Mouse (Mus musculus): ENCODE data around the gene Ltb4r2. TPM values are rescaled to one million over a fixed set of nuclear protein-coding genes. Genes with fewer than 3 reads are reported as not detected.

Gene Ltb4r2
- total and polyA plus RNA-seq, 3 experiments: 0.04 to 0.05 TPM; not detected in 1

DNA sequence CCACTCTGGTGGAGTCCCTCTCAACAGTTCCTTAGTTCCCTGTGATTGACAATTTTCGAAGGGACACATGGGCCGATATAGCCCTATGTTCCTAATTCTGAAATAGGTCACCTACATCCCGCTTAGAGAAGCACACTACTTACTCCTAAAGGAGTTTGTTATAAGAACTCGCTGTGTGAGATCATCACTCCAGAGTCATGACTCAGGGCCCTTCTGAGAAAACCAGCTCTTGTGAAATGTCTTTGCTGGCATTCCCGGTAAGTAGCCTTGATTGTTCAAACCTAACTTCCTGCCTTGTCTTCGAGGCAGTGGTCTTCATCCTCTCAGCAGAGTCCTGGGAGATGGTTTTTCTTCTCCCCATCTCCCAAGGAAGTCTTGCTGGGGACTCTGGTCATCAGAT is 7.3 kb downstream of the Ltb4r2 start:
- Histone ChIP-seq H3K79me2 (replicated peaks; ENCODE audit: control insufficient read depth, extremely low read depth, insufficient read depth, poor library complexity, severe bottlenecking) (no peaks in the 10 kb centered on the region), H3K4me3 (replicated peaks in 1 of 3; ENCODE audit: low read depth in 2 of 3, low read length in 2 of 3, poor library complexity in 1 of 3) (no peak overlapping the region), H3K4me1 (ENCODE audit: control insufficient read depth in 1 of 2, insufficient read depth in 2 of 2) (peaks cover 8 to 20% of the 10 kb centered on the region in 2 experiments; a peak in 3 of 4 replicates), H3K36me3 (replicated peaks in 1 of 2; ENCODE audit: control insufficient read depth in 1 of 2, insufficient read depth in 1 of 2, low read length in 1 of 2) (no peaks in the 10 kb centered on the region), H3K27me3 (replicated peaks) (peaks cover 17% of the 10 kb centered on the region), H3K9me3 (replicated peaks; ENCODE audit: low read length) (no peaks in the 10 kb centered on the region), H3K9ac (ENCODE audit: insufficient read depth, low read depth) (no peak overlapping the region), H3K4me2 (ENCODE audit: insufficient read depth, low read depth, poor library complexity, severe bottlenecking) (no peak overlapping the region), H3K27ac (ENCODE audit: insufficient read depth, low read depth) (no peak overlapping the region)
- DNase-seq (ENCODE audit: extremely low read depth): no peak
- TF ChIP-seq ZKSCAN1 (IDR thresholded peaks at IDR 0.05; ENCODE audit: borderline replicate concordance, low read depth, low read length) (no peak), MAZ (IDR thresholded peaks at IDR 0.05; ENCODE audit: low read depth, low read length) (no peak), PAX5 (IDR thresholded peaks at IDR 0.05; ENCODE audit: low read length) (no peak), ZMIZ1 (IDR thresholded peaks at IDR 0.05; ENCODE audit: low read depth, low read length) (no peak), MEF2A (IDR thresholded peaks at IDR 0.05; ENCODE audit: borderline replicate concordance, low read depth, low read length) (no peak), CHD2 (IDR thresholded peaks at IDR 0.05; ENCODE audit: low read length) (no peak), POLR2A (IDR thresholded peaks at IDR 0.05; ENCODE audit: low read depth, low read length) (no peak), USF2 (conservative IDR thresholded peaks at IDR 0.05; ENCODE audit: low read depth, low read length) (no peak)
- dilution Hi-C loops (cut with MboI; ENCODE audit: extremely low pct_ligation_motif_present, extremely low pct_unique_long_range_greater_than_20kb, low sequenced_read_pairs) (no loop called here), in situ Hi-C loops (cut with MboI; ENCODE audit: low pct_ligation_motif_present, low pct_unique_long_range_greater_than_20kb, low sequenced_read_pairs) (no loop called here)

DNA sequence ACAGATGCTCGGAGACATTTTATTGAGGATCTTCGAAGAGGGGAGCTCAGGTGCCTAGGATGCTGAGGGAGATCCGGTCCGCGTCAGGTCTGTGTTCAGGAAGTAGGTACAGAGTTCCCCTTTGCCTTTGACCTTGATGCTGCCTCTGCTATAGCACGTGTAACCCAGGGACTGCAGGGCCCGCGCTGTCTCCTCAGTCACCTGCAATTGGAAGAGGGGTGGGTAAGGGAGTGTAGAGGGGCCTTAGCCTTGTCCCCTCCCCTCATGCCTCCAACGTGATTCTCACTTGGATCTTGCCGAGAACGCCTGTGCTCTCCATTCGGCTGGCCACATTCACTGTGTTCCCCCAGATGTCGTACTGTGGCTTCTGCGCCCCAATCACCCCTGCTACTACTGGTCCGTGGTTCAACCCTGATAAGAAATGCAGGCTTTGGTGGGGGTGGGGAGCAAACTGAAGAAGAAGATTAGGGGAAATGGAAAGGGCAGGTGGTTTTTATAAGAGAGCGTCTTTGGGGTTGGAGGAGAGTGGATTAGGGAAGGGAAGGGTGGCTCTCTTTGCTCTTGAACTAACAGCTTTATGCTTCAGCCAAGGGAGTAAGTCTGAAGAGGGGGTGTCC is 8.0 kb downstream of the Ltb4r2 start:
- no peaks in the 10 kb centered on the region for H3K36me3 ChIP-seq (replicated peaks in 1 of 2; ENCODE audit: control insufficient read depth in 1 of 2, insufficient read depth in 1 of 2, low read length in 1 of 2)

DNA sequence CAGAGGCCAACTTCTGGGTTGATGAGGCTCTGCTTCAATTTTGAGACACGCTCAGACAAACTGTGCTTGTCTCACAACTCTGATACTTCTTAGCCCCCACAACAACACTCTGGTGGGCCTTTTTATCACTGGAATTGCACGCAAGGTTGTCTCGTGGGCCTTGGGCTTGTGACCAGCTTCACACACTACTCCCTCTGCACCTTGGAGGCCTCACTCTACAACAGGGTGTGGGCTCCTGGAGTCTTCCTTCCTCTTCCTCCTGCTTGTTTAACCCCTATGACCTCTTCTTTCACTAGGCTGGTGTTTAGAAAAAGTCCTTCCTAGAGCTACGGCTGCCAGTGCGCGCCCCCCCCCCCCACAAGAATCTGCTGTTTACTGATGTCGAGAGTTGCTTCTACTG is 15.5 kb downstream of the Ltb4r2 start:
- in situ Hi-C loops (cut with MboI; ENCODE audit: low pct_ligation_motif_present, low pct_unique_long_range_greater_than_20kb, low sequenced_read_pairs): no loop called here

More for the DNA sequence above, 8.0 kb downstream of the Ltb4r2 start:
- Histone ChIP-seq H3K27me3 (replicated peaks) (peaks cover 23% of the 10 kb centered on the region), H3K9ac (ENCODE audit: insufficient read depth, low read depth) (no peak overlapping the region), H3K9me3 (replicated peaks; ENCODE audit: low read length) (no peaks in the 10 kb centered on the region), H3K27ac (ENCODE audit: insufficient read depth, low read depth) (no peak overlapping the region), H3K4me1 (ENCODE audit: control insufficient read depth in 1 of 2, insufficient read depth in 2 of 2) (peaks cover 7 to 14% of the 10 kb centered on the region in 2 experiments; a peak in 3 of 4 replicates), H3K79me2 (replicated peaks; ENCODE audit: control insufficient read depth, extremely low read depth, insufficient read depth, poor library complexity, severe bottlenecking) (no peaks in the 10 kb centered on the region), H3K4me2 (ENCODE audit: insufficient read depth, low read depth, poor library complexity, severe bottlenecking) (no peak overlapping the region), H3K4me3 (replicated peaks in 1 of 3; ENCODE audit: low read depth in 2 of 3, low read length in 2 of 3, poor library complexity in 1 of 3) (no peak overlapping the region)
- dilution Hi-C loops (cut with MboI; ENCODE audit: extremely low pct_ligation_motif_present, extremely low pct_unique_long_range_greater_than_20kb, low sequenced_read_pairs): no loop called here
- TF ChIP-seq RAD21 (IDR thresholded peaks at IDR 0.05; ENCODE audit: low read depth, low read length) (no peak), TBP (conservative IDR thresholded peaks at IDR 0.05; ENCODE audit: low read depth, low read length) (no peak), NELFE (IDR thresholded peaks at IDR 0.05; ENCODE audit: low read depth, low read length) (no peak), MEF2A (IDR thresholded peaks at IDR 0.05; ENCODE audit: borderline replicate concordance, low read depth, low read length) (no peak), USF2 (conservative IDR thresholded peaks at IDR 0.05; ENCODE audit: low read depth, low read length) (no peak), ELF1 (IDR thresholded peaks at IDR 0.05; ENCODE audit: low read depth, low read length) (no peak), CHD2 (IDR thresholded peaks at IDR 0.05; ENCODE audit: low read length) (no peak), GABPA (IDR thresholded peaks at IDR 0.05; ENCODE audit: insufficient replicate concordance, low read depth, low read length) (no peak), MAZ (IDR thresholded peaks at IDR 0.05; ENCODE audit: low read depth, low read length) (no peak)
- DNase-seq (ENCODE audit: extremely low read depth): no peak
- in situ Hi-C loops (cut with MboI; ENCODE audit: low pct_ligation_motif_present, low pct_unique_long_range_greater_than_20kb, low sequenced_read_pairs): no loop called here

More for the DNA sequence above, 15.5 kb downstream of the Ltb4r2 start:
- H3K4me3 ChIP-seq (replicated peaks in 1 of 3; ENCODE audit: low read depth in 2 of 3, low read length in 2 of 3, poor library complexity in 1 of 3): no peak overlapping the region
- DNase-seq (ENCODE audit: extremely low read depth): no peak
- H3K36me3 ChIP-seq (replicated peaks in 1 of 2; ENCODE audit: control insufficient read depth in 1 of 2, insufficient read depth in 1 of 2, low read length in 1 of 2): no peaks in the 10 kb centered on the region
- dilution Hi-C loops (cut with MboI; ENCODE audit: extremely low pct_ligation_motif_present, extremely low pct_unique_long_range_greater_than_20kb, low sequenced_read_pairs): no loop called here
- peaks cover 0 to 8% of the 10 kb centered on the region in 2 experiments; a peak in 1 of 4 replicates for H3K4me1 ChIP-seq (ENCODE audit: control insufficient read depth in 1 of 2, insufficient read depth in 2 of 2)
- TF ChIP-seq MAX (IDR thresholded peaks at IDR 0.05; ENCODE audit: low read length): no peak
- no peak for TF ChIP-seq IRF4 (IDR thresholded peaks at IDR 0.05; ENCODE audit: low read depth, low read length)
- TF ChIP-seq TCF12 (IDR thresholded peaks at IDR 0.05; ENCODE audit: low read depth, low read length): no peak
- no peak for TF ChIP-seq ETS1 (conservative IDR thresholded peaks at IDR 0.05; ENCODE audit: low read depth, low read length)
- TF ChIP-seq HCFC1 (IDR thresholded peaks at IDR 0.05; ENCODE audit: low read depth, low read length): no peak
- no peak for TF ChIP-seq ZC3H11A (IDR thresholded peaks at IDR 0.05; ENCODE audit: low read depth, low read length)
- TF ChIP-seq UBTF (IDR thresholded peaks at IDR 0.05; ENCODE audit: low read depth, low read length): no peak
- TF ChIP-seq JUND (conservative IDR thresholded peaks at IDR 0.05; ENCODE audit: low read depth, low read length): no peak
- TF ChIP-seq CHD2 (IDR thresholded peaks at IDR 0.05; ENCODE audit: low read length): no peak
- TF ChIP-seq GABPA (IDR thresholded peaks at IDR 0.05; ENCODE audit: insufficient replicate concordance, low read depth, low read length): no peak
- TF ChIP-seq ZNF384 (IDR thresholded peaks at IDR 0.05; ENCODE audit: low read depth, low read length): no peak
- TF ChIP-seq SIN3A (IDR thresholded peaks at IDR 0.05; ENCODE audit: low read length): no peak
- TF ChIP-seq MAZ (IDR thresholded peaks at IDR 0.05; ENCODE audit: low read depth, low read length): no peak
- TF ChIP-seq ELF1 (IDR thresholded peaks at IDR 0.05; ENCODE audit: low read depth, low read length): no peak
- TF ChIP-seq MAFK (IDR thresholded peaks at IDR 0.05; ENCODE audit: insufficient replicate concordance, low read length): no peak
- TF ChIP-seq EP300 (IDR thresholded peaks at IDR 0.05; ENCODE audit: low read length): no peak
- TF ChIP-seq PAX5 (IDR thresholded peaks at IDR 0.05; ENCODE audit: low read length): no peak
- no peak for TF ChIP-seq RCOR1 (conservative IDR thresholded peaks at IDR 0.05; ENCODE audit: low read depth, low read length)
- no peaks in the 10 kb centered on the region for H3K9me3 ChIP-seq (replicated peaks; ENCODE audit: low read length)
- no peak overlapping the region for H3K27ac ChIP-seq (ENCODE audit: insufficient read depth, low read depth)
- peaks cover 63% of the 10 kb centered on the region for H3K27me3 ChIP-seq (replicated peaks)
- H3K4me2 ChIP-seq (ENCODE audit: insufficient read depth, low read depth, poor library complexity, severe bottlenecking): no peak overlapping the region
- H3K79me2 ChIP-seq (replicated peaks; ENCODE audit: control insufficient read depth, extremely low read depth, insufficient read depth, poor library complexity, severe bottlenecking): no peaks in the 10 kb centered on the region
- H3K9ac ChIP-seq (ENCODE audit: insufficient read depth, low read depth): no peak overlapping the region
